ENCODE assay signal across 8 mouse cellular contexts in the genomic region with DNA sequence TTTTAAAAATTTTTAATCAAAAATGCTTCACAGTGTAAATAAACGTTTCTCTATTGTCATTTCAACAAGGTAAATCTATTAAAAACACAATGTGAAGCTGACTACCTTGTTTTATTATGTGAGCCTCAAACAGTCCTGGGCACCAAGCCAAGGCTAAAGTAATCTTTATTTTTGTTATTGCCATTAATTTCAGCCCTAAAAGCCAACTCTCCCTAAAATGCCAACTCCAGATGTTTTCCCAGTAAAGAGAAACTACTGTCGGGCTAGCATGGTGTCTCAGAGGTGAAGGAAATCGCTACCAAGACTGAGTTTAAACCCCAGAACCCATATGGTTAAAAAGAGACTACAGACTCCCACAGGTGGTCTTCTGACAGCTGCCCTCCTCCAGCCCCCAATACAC. TPM values are rescaled to one million over a fixed set of nuclear protein-coding genes. Genes with fewer than 3 reads are reported as not detected.
DNase-seq lines count a peak whose midpoint lies in the region; ATAC-seq and TF ChIP-seq lines count a peak whose summit lies in the region.

No protein-coding gene starts in this region.

- no peaks in the 10 kb centered on the region for H3K27me3 ChIP-seq in lung, embryonic 15.5 days
- no peaks in the 10 kb centered on the region for H3K27me3 ChIP-seq in limb, embryonic 12.5 days
- H3K27me3 ChIP-seq in small intestine, adult 2 months (ENCODE audit: control insufficient read depth, insufficient read depth, low read length), result no peaks in the 10 kb centered on the region

- WGBS in lung, embryonic 15.5 days, result 16% methylated on average over 3 of the region's 3 CpGs
- 33% methylated on average over 3 of the region's 3 CpGs for WGBS in limb, embryonic 12.5 days
- 4% methylated on average over 3 of the region's 3 CpGs for WGBS in small intestine, adult 2 months

- peaks cover 4% of the 10 kb centered on the region; the same call in 1 of the 2 replicates for H3K36me3 ChIP-seq in lung, embryonic 15.5 days
- H3K36me3 ChIP-seq in limb, embryonic 12.5 days, result peaks cover 24% of the 10 kb centered on the region
- H3K36me3 ChIP-seq in small intestine, adult 2 months (ENCODE audit: control insufficient read depth, insufficient read depth, low read length), result peaks cover 11% of the 10 kb centered on the region

- TF ChIP-seq CTCF in small intestine, adult 2 months (IDR thresholded peaks at IDR 0.05; ENCODE audit: extremely low read depth, insufficient read length, insufficient replicate concordance, low read depth, low read length), result no peak

- peaks cover 22% of the 10 kb centered on the region for H3K4me1 ChIP-seq in lung, embryonic 15.5 days
- peaks cover 19% of the 10 kb centered on the region for H3K4me1 ChIP-seq in limb, embryonic 12.5 days (replicated peaks)
- H3K4me1 ChIP-seq in small intestine, adult 2 months (ENCODE audit: control insufficient read depth, insufficient read depth, insufficient read length, low read length), result peaks cover 7% of the 10 kb centered on the region; the same call in 1 of the 2 replicates

- peak; percentile 32 for DNase-seq in adrenal gland, postnatal 10 days
- DNase-seq in adrenal gland, postnatal 14 days, result no peak
- DNase-seq in lung, postnatal 36 days, result no peak
- no peak for DNase-seq in left cerebral cortex, postnatal 14 days (ENCODE audit: low spot score in 2 of 2)
- no peak for DNase-seq in urinary bladder, postnatal 10 days (ENCODE audit: low spot score)

- H3K9me3 ChIP-seq in lung, embryonic 15.5 days, result no peaks in the 10 kb centered on the region
- H3K9me3 ChIP-seq in limb, embryonic 12.5 days, result no peaks in the 10 kb centered on the region

- H3K9ac ChIP-seq in lung, embryonic 15.5 days, result no peak overlapping the region
- peak overlapping the region; percentile 80; the same call in 1 of the 2 replicates for H3K9ac ChIP-seq in limb, embryonic 12.5 days (replicated peaks)

- peak overlapping the region; percentile 100 for H3K4me3 ChIP-seq in lung, embryonic 15.5 days
- H3K4me3 ChIP-seq in limb, embryonic 12.5 days (replicated peaks), result peak overlapping the region; percentile 89
- no peak overlapping the region for H3K4me3 ChIP-seq in small intestine, adult 2 months (ENCODE audit: low read depth, low read length)

- no peak for TF ChIP-seq POLR2A in small intestine, adult 2 months (IDR thresholded peaks at IDR 0.05; ENCODE audit: low read depth, low read length)

- intact Hi-C loops in left cerebral cortex, postnatal 14 days (cut with DNase I), result no loop called here

- no peak for ATAC-seq in lung, embryonic 15.5 days (ENCODE audit: borderline replicate concordance, extremely low read depth, low FRiP score, low TSS enrichment)
- ATAC-seq in limb, embryonic 12.5 days (ENCODE audit: insufficient number of reproducible peaks, insufficient read depth, low FRiP score, low TSS enrichment, low read depth), result no peak

- peak overlapping the region; percentile 76; the same call in 1 of the 2 replicates for H3K27ac ChIP-seq in lung, embryonic 15.5 days
- peak overlapping the region; percentile 72; the same call in 1 of the 2 replicates for H3K27ac ChIP-seq in limb, embryonic 12.5 days
- H3K27ac ChIP-seq in small intestine, adult 2 months (ENCODE audit: insufficient read depth, low read depth, low read length), result peak overlapping the region; percentile 87

- peak overlapping the region; percentile 82 for H3K4me2 ChIP-seq in lung, embryonic 15.5 days
- H3K4me2 ChIP-seq in limb, embryonic 12.5 days, result peak overlapping the region; percentile 98

RNA-seq across cellular contexts. Expression of gene Vps13d, which starts 1.4 kb away (rescaled TPM):
- 10 to 100 TPM; 49.4 to 66.0 TPM for total RNA-seq in adrenal gland, postnatal 10 days (2021)
- 47.6 and 52.2 TPM in 2 replicates for total RNA-seq in adrenal gland, postnatal 14 days (2021)
- polyA plus RNA-seq in lung, embryonic 15.5 days (2015; fragmentation: Nextera tagmentation; extraction: Ambion mirVana), result 6.1 and 6.7 TPM in 2 replicates
- 10.1 and 11.6 TPM in 2 replicates for polyA plus RNA-seq in limb, embryonic 12.5 days (2016; fragmentation: Nextera tagmentation; extraction: Ambion mirVana)
- 5.0 and 11.9 TPM in 2 replicates for polyA plus RNA-seq in small intestine, adult 2 months (2012; rRNA removed)
- total RNA-seq in left cerebral cortex, postnatal 14 days (2021), result 10 to 100 TPM; 55.5 to 56.5 TPM

RNA-seq across cellular contexts. Expression of gene Tnfrsf1b, which starts 53.3 kb away (rescaled TPM):
- 10 to 100 TPM in 1 of 2 experiments, 1 to 10 TPM in 1; 8.3 to 10.3 TPM for total RNA-seq in adrenal gland, postnatal 10 days (2021)
- 6.3 and 9.0 TPM in 2 replicates for total RNA-seq in adrenal gland, postnatal 14 days (2021)
- polyA plus RNA-seq in lung, embryonic 15.5 days (2015; fragmentation: Nextera tagmentation; extraction: Ambion mirVana), result 4.5 and 5.2 TPM in 2 replicates
- polyA plus RNA-seq in limb, embryonic 12.5 days (2016; fragmentation: Nextera tagmentation; extraction: Ambion mirVana), result 2.1 and 2.5 TPM in 2 replicates
- polyA plus RNA-seq in small intestine, adult 2 months (2012; rRNA removed), result 13.5 and 14.2 TPM in 2 replicates
- total RNA-seq in left cerebral cortex, postnatal 14 days (2021), result 1 to 10 TPM; 2.8 to 3.1 TPM
